Mouse (Mus musculus): ENCODE measurements around the gene Spata13.

DNA sequence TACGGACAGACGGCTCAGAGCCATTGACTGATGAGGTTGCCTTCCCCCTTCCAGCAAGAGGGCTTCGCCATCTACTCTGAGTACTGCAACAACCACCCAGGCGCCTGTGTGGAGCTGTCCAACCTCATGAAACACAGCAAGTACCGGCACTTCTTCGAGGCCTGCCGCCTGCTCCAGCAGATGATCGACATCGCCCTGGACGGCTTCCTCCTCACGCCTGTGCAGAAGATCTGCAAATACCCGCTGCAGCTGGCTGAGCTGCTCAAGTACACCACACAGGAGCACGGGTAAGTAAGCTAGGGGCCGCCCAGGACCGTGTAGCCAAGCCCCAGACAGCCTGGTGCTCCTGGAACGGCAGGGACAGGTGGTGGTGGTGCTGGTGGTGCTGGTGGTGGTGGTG, 117.8 kb downstream of the Spata13 start:
- no peak for TF ChIP-seq CTCF (IDR thresholded peaks at IDR 0.05; ENCODE audit: control insufficient read depth, insufficient read depth, insufficient replicate concordance, low read depth, low read length)
- TF ChIP-seq POLR2A (IDR thresholded peaks at IDR 0.05; ENCODE audit: control insufficient read depth, low read depth, low read length) = no peak
